Mouse (Mus musculus): ENCODE results near the gene Dgcr2. TPM values are rescaled to one million over a fixed set of nuclear protein-coding genes. Genes with fewer than 3 reads are reported as not detected.

Gene Dgcr2
- polyA plus RNA-seq, 1 experiment from 2014 or later = 94.0 TPM

- H3K36me3 ChIP-seq = no peaks in the 10 kb centered on the region
- peak overlapping the region; percentile 79 for H3K4me2 ChIP-seq
- peak overlapping the region; percentile 79 for H3K9ac ChIP-seq
- no peaks in the 10 kb centered on the region for H3K9me3 ChIP-seq
- WGBS = 1% methylated on average over 60 of the region's 63 CpGs
- H3K27ac ChIP-seq = peak overlapping the region; percentile 75
- peak overlapping the region; percentile 52 for H3K4me3 ChIP-seq
- peaks cover 67% of the 10 kb centered on the region for H3K27me3 ChIP-seq
- H3K4me1 ChIP-seq (replicated peaks) = peaks cover 18% of the 10 kb centered on the region; the same call in 1 of the 2 replicates
- peak; percentile 85 for ATAC-seq (ENCODE audit: low FRiP score)
These were observed 82.7 kb downstream of the Dgcr2 start for GRCm38 (mm10) chr16:17815411-17816402.

GRCm38 (mm10) chr16:17813173-17813572 lies 85.2 kb downstream of the Dgcr2 start:
- Histone ChIP-seq H3K27me3 (peaks cover 77% of the 10 kb centered on the region), H3K9ac (no peak overlapping the region), H3K4me1 (replicated peaks) (peaks cover 34% of the 10 kb centered on the region), H3K27ac (no peak overlapping the region), H3K36me3 (no peaks in the 10 kb centered on the region), H3K4me3 (no peak overlapping the region), H3K4me2 (no peak overlapping the region), H3K9me3 (no peaks in the 10 kb centered on the region)
- ATAC-seq (ENCODE audit: low FRiP score) = no peak
- WGBS = 51% methylated on average over 4 of the region's 4 CpGs

- Histone ChIP-seq H3K36me3 (no peaks in the 10 kb centered on the region), H3K27ac (no peak overlapping the region), H3K9me3 (no peaks in the 10 kb centered on the region), H3K9ac (no peak overlapping the region), H3K4me3 (no peak overlapping the region), H3K4me1 (replicated peaks) (peaks cover 42% of the 10 kb centered on the region), H3K4me2 (no peak overlapping the region), H3K27me3 (peaks cover 74% of the 10 kb centered on the region)
- WGBS = 9% methylated on average over 5 of the region's 5 CpGs
- no peak for ATAC-seq (ENCODE audit: low FRiP score)
These were observed 86.2 kb downstream of the Dgcr2 start for GRCm38 (mm10) chr16:17812120-17812519.

GRCm38 (mm10) chr16:17809711-17810110 lies 88.7 kb downstream of the Dgcr2 start:
- Histone ChIP-seq H3K4me3 (no peak overlapping the region), H3K9me3 (no peaks in the 10 kb centered on the region), H3K4me2 (no peak overlapping the region), H3K36me3 (no peaks in the 10 kb centered on the region), H3K9ac (peak overlapping the region; percentile 19; the same call in 1 of the 2 replicates), H3K27me3 (peaks cover 74% of the 10 kb centered on the region), H3K27ac (no peak overlapping the region; the same call in 1 of the 2 replicates), H3K4me1 (replicated peaks) (peaks cover 39% of the 10 kb centered on the region)
- WGBS = 22% methylated on average over 7 of the region's 7 CpGs
- no peak for ATAC-seq (ENCODE audit: low FRiP score)

GRCm38 (mm10) chr16:17809125-17809524 lies 89.2 kb downstream of the Dgcr2 start:
- no peak overlapping the region for H3K4me2 ChIP-seq
- peaks cover 74% of the 10 kb centered on the region for H3K27me3 ChIP-seq
- no peak for ATAC-seq (ENCODE audit: low FRiP score)
- no peak overlapping the region for H3K4me3 ChIP-seq
- H3K9me3 ChIP-seq = no peaks in the 10 kb centered on the region
- H3K36me3 ChIP-seq = no peaks in the 10 kb centered on the region
- 88% methylated on average over 4 of the region's 4 CpGs for WGBS
- H3K9ac ChIP-seq = 0 out of 2 replicates have a peak overlapping the region, but pooled peaks have one; percentile 19
- no peak overlapping the region for H3K27ac ChIP-seq
- peaks cover 45% of the 10 kb centered on the region for H3K4me1 ChIP-seq (replicated peaks)

- peak; percentile 87 for ATAC-seq (ENCODE audit: low FRiP score)
- H3K9me3 ChIP-seq = no peaks in the 10 kb centered on the region
- peak overlapping the region; percentile 90 for H3K9ac ChIP-seq
- peak overlapping the region; percentile 61 for H3K4me3 ChIP-seq
- peak overlapping the region; percentile 90 for H3K4me2 ChIP-seq
- no peaks in the 10 kb centered on the region for H3K36me3 ChIP-seq
- peaks cover 62% of the 10 kb centered on the region for H3K4me1 ChIP-seq (replicated peaks)
- 2% methylated on average over 65 of the region's 73 CpGs for WGBS
- H3K27ac ChIP-seq = peak overlapping the region; percentile 86
- H3K27me3 ChIP-seq = peaks cover 74% of the 10 kb centered on the region
These were observed 91.0 kb downstream of the Dgcr2 start for GRCm38 (mm10) chr16:17807192-17808009.

DNA sequence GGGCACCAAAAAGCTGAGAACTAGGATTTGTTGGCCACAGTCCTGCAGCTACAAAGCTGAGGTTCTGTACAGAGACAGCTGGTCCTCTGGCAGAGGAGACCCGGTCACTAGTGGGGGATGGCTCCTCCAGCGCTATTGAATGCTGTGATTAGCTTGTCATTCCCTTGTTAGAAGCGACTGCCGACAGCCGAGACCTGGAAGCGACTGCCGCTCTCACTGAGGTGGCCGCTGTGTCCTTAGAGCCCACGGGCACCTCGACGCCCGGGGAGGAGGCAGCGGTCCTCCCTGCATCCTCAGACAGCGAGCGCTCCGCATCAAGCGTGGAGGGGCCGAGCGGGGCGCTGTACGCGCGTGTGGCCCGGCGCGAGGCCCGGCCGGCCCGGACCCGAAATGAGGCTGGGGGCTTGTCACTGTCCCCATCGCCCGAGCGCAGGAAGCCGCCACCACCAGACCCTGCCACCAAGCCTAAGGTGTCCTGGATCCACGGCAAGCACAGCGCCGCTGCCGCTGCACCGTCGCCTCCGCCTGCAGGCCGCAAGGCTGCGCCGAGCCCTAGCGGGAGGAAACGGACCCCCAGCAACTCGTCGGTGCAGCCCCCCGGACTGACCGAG lies 91.7 kb downstream of the Dgcr2 start:
- Histone ChIP-seq H3K4me1 (replicated peaks) (peaks cover 68% of the 10 kb centered on the region), H3K27me3 (peaks cover 80% of the 10 kb centered on the region)
- WGBS = 4% methylated on average over 50 of the region's 50 CpGs

DNA sequence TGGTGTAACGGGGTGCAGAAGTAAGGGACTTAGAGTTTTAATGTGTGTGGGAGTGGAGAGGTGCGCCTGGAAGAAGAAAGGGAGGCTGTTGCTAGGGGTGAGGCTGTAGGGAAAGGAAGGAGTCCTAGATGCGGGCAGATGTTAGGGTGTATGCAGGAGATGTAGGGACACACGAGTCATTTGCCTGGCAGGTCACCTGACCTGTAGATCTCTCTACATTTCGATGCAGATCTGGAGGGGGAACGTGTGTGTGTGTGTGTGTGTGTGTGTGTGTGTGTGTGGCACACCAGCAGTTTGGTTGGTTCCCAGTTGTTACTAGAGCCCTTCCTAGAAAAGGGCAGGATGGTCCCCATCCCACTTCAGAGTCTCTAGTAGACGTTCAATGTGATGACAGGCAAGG lies 93.4 kb downstream of the Dgcr2 start:
- no peaks in the 10 kb centered on the region for H3K9me3 ChIP-seq
- peak overlapping the region; percentile 56 for H3K4me2 ChIP-seq
- H3K9ac ChIP-seq = no peak overlapping the region
- WGBS = 7% methylated on average over 7 of the region's 7 CpGs
- peak overlapping the region; percentile 40 for H3K4me3 ChIP-seq
- no peaks in the 10 kb centered on the region for H3K36me3 ChIP-seq
- H3K27me3 ChIP-seq = peaks cover 82% of the 10 kb centered on the region
- peaks cover 64% of the 10 kb centered on the region for H3K4me1 ChIP-seq (replicated peaks)
- ATAC-seq (ENCODE audit: low FRiP score) = no peak
- H3K27ac ChIP-seq = no peak overlapping the region

More for the DNA sequence above, 91.7 kb downstream of the Dgcr2 start:
- Histone ChIP-seq H3K27ac (peak overlapping the region; percentile 86), H3K9me3 (no peaks in the 10 kb centered on the region), H3K4me3 (peak overlapping the region; percentile 61), H3K36me3 (no peaks in the 10 kb centered on the region), H3K9ac (peak overlapping the region; percentile 90), H3K4me2 (peak overlapping the region; percentile 90)
- peak; percentile 18 for ATAC-seq (ENCODE audit: low FRiP score)

- Histone ChIP-seq H3K4me1 (replicated peaks) (peaks cover 59% of the 10 kb centered on the region), H3K4me3 (peak overlapping the region; percentile 40), H3K4me2 (peak overlapping the region; percentile 56), H3K27me3 (peaks cover 84% of the 10 kb centered on the region), H3K9me3 (no peaks in the 10 kb centered on the region), H3K9ac (peak overlapping the region; percentile 61; the same call in 1 of the 2 replicates), H3K27ac (no peak overlapping the region), H3K36me3 (no peaks in the 10 kb centered on the region)
- no peak for ATAC-seq (ENCODE audit: low FRiP score)
- WGBS = 2% methylated on average over 33 of the region's 33 CpGs
These were observed 93.9 kb downstream of the Dgcr2 start for GRCm38 (mm10) chr16:17804449-17804912.

DNA sequence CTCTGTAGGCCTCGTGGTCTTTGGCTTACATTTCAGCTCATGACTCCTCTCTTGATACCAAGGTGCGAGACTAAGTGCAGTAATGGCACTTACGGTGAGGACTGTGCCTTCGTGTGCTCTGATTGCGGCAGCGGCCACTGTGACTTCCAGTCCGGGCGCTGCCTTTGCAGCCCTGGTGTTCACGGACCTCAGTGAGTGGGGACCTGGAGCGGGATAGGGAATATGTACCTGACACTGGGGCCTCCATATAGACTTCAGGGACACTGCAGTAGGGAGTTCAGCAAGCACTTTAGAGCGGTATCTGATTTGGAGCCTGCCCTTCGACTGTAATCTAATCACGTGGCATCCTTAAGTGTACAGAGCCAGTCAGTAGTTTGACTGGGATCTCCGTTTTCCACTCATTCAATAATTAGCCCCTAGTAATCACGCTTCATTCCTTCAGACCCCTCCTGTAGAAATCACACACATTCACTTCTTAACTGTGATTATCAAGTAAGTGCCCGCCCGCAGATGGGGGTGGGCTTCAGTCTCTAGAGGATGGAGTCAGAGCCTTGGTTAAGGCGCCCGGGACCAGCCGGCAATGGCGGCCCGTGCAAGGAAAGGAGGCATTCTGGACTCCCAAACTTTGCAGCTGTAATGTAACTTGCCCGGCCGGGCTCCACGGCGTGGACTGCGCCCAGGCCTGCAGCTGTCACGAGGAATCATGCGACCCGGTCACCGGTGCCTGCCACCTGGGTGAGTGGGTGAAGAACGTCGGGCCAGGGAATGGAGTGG lies 94.5 kb downstream of the Dgcr2 start:
- WGBS = 8% methylated on average over 33 of the region's 33 CpGs
- peaks cover 55% of the 10 kb centered on the region for H3K4me1 ChIP-seq (replicated peaks)
- H3K9me3 ChIP-seq = no peaks in the 10 kb centered on the region
- peak overlapping the region; percentile 62 for H3K4me2 ChIP-seq
- H3K27me3 ChIP-seq = peaks cover 84% of the 10 kb centered on the region
- H3K36me3 ChIP-seq = no peaks in the 10 kb centered on the region
- no peak for ATAC-seq (ENCODE audit: low FRiP score)
- H3K9ac ChIP-seq = peak overlapping the region; percentile 63; the same call in 1 of the 2 replicates
- peak overlapping the region; percentile 40 for H3K4me3 ChIP-seq
- H3K27ac ChIP-seq = no peak overlapping the region
